13 mouse cellular contexts compared by ENCODE assay signal in the genomic region with DNA sequence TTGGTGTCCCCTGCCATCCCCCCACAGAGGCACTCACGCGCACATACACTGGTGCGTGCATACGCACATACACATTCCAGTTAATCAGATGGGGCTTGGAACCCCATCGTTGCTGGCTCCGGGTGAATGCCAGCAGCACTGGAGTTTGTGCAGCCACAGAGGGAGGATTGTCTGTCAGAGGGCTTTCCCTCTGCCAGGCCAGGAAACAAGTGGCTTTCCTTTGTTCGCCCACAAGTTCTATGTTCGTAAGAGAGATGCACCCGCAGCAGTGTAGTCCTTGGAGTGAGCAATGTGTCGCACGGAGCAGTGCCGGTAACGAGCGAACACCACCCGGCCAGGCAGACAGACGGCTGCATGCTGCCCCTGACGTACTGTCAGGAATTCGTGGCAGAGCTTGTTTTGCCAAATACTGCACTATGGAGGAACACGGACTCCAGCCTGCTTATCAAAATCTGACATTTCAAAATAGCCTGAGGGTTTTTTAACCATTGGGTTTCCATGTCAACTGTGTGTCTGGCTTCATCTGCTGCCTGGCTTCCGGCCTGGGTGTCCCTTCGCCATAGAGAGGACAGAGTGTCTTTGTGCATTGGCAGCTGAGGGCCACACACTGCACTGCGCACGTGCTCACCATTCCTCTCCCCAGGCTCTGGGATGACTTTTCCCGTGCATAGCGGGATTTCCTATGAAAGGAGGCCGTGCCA. TPM values are rescaled to one million over a fixed set of nuclear protein-coding genes. Genes with fewer than 3 reads are reported as not detected.
DNase-seq lines count a peak whose midpoint lies in the region; ATAC-seq lines count a peak whose summit lies in the region.
"Had no signal": no experiment of that assay in that cellular context is flagged by ENCODE, and none has a peak within 500 bp of the region (broad histone marks: within the 10 kb centered on the region; RNA-seq: fewer than 3 reads in every experiment).

No protein-coding gene starts in this region.

- peak overlapping the region; percentile 14 for H3K4me2 ChIP-seq in hindbrain, embryonic 16.5 days (ENCODE audit: low read length)
- no peak overlapping the region for H3K4me2 ChIP-seq in midbrain, embryonic 13.5 days (replicated peaks)
- H3K4me2 ChIP-seq: lung, embryonic 14.5 days had no signal

- no peak overlapping the region for H3K4me3 ChIP-seq in hindbrain, embryonic 16.5 days (ENCODE audit: low read length)
- no peak overlapping the region for H3K4me3 ChIP-seq in midbrain, embryonic 13.5 days (replicated peaks)
- H3K4me3 ChIP-seq: myocyte had no signal

- 52% methylated on average over 26 of the region's 26 CpGs for WGBS in hindbrain, embryonic 16.5 days
- 76% methylated on average over 26 of the region's 26 CpGs for WGBS in midbrain, embryonic 13.5 days

- ATAC-seq in hindbrain, embryonic 16.5 days, result peak; percentile 77
- ATAC-seq in midbrain, embryonic 13.5 days, result no peak
- ATAC-seq in inflammation-experienced regulatory T-cells, adult 6 months, result no peak

- peaks cover 17% of the 10 kb centered on the region for H3K4me1 ChIP-seq in hindbrain, embryonic 16.5 days (ENCODE audit: control insufficient read depth, insufficient read depth, low read depth, low read length)
- H3K4me1 ChIP-seq in midbrain, embryonic 13.5 days (replicated peaks), result peaks cover 34% of the 10 kb centered on the region

- DNase-seq in frontal cortex, postnatal 36 days (ENCODE audit: low spot score in 2 of 2), result peak; percentile 27 to 41
- DNase-seq in frontal cortex, postnatal 25 days (ENCODE audit: low spot score in 2 of 2), result no peak
- DNase-seq in cerebellum, postnatal 36 days, result peak; percentile 21 to 30
- DNase-seq in kidney, postnatal 10 days, result no peak
- DNase-seq in urinary bladder, adult 2 months (ENCODE audit: low spot score), result no peak
- DNase-seq: heart, adult 18-20 months; lung, embryonic 14.5 days; thymus, adult 2 months had no signal

- H3K9me3 ChIP-seq in hindbrain, embryonic 16.5 days (ENCODE audit: control insufficient read depth, low read length), result no peaks in the 10 kb centered on the region
- H3K9me3 ChIP-seq in midbrain, embryonic 13.5 days, result no peaks in the 10 kb centered on the region

- no peak overlapping the region for H3K9ac ChIP-seq in hindbrain, embryonic 16.5 days (ENCODE audit: low read depth, low read length)
- H3K9ac ChIP-seq in midbrain, embryonic 13.5 days (replicated peaks), result no peak overlapping the region; the same call in 1 of the 2 replicates
- H3K9ac ChIP-seq: lung, embryonic 14.5 days had no signal

- H3K27me3 ChIP-seq in hindbrain, embryonic 16.5 days (replicated peaks; ENCODE audit: control insufficient read depth, insufficient read depth, low read length), result no peaks in the 10 kb centered on the region
- H3K27me3 ChIP-seq in midbrain, embryonic 13.5 days, result no peaks in the 10 kb centered on the region
- H3K27me3 ChIP-seq: CH12.LX had no signal

- peak overlapping the region; percentile 5; the same call in 1 of the 2 replicates for H3K27ac ChIP-seq in hindbrain, embryonic 16.5 days (ENCODE audit: low read depth, low read length)
- peak overlapping the region; percentile 21 for H3K27ac ChIP-seq in midbrain, embryonic 13.5 days

- H3K36me3 ChIP-seq in hindbrain, embryonic 16.5 days (ENCODE audit: control insufficient read depth, insufficient read depth, low read length), result no peaks in the 10 kb centered on the region
- no peaks in the 10 kb centered on the region for H3K36me3 ChIP-seq in midbrain, embryonic 13.5 days

RNA-seq across cellular contexts. Expression of a gene that starts 40.0 kb away (rescaled TPM):
- polyA plus RNA-seq in hindbrain, embryonic 16.5 days (2015; fragmentation: Nextera tagmentation; extraction: Ambion mirVana), result 27.8 and 28.3 TPM in 2 replicates
- 13.1 and 14.8 TPM in 2 replicates for polyA plus RNA-seq in midbrain, embryonic 13.5 days (2015; fragmentation: Nextera tagmentation; extraction: Ambion mirVana)
- polyA plus RNA-seq in inflammation-experienced regulatory T-cells, adult 6 months (2017; shearing (Covaris generic)), result not detected
- 7.8 and 10.4 TPM in 2 replicates for polyA plus RNA-seq in urinary bladder, adult 2 months (2012; rRNA removed)

Comparison
In these comparisons a context has a peak if more than half of its experiments do, and no peak if none do; other contexts are left out.
1. DNase-seq: peak in frontal cortex, postnatal 36 days (2 of 2) and cerebellum, postnatal 36 days (2 of 2); none in frontal cortex, postnatal 25 days (0 of 2), kidney, postnatal 10 days (single experiment) and urinary bladder, adult 2 months (single experiment).